8 mouse cellular contexts compared by ENCODE assay signal in genomic region chr15:82347303-82347676, GRCm38 (mm10). TPM values are rescaled to one million over a fixed set of nuclear protein-coding genes. Genes with fewer than 3 reads are reported as not detected.
A peak's percentile ranks its signal among the peaks of the same experiment; 100 is the strongest.
DNase-seq lines count a peak whose midpoint lies in the region; ATAC-seq and TF ChIP-seq lines count a peak whose summit lies in the region.

No protein-coding gene starts in this region.

- no peaks in the 10 kb centered on the region for H3K27me3 ChIP-seq in embryonic facial prominence, embryonic 12.5 days
- H3K27me3 ChIP-seq in intestine, embryonic 15.5 days (replicated peaks), result no peaks in the 10 kb centered on the region
- H3K27me3 ChIP-seq in neural tube, embryonic 13.5 days, result no peaks in the 10 kb centered on the region

- H3K4me3 ChIP-seq in layer of hippocampus, adult 2 months, result peak overlapping the region; percentile 92
- H3K4me3 ChIP-seq in embryonic facial prominence, embryonic 12.5 days, result peak overlapping the region; percentile 60; the same call in 1 of the 2 replicates
- H3K4me3 ChIP-seq in intestine, embryonic 15.5 days (replicated peaks), result peak overlapping the region; percentile 74
- peak overlapping the region; percentile 56 for H3K4me3 ChIP-seq in neural tube, embryonic 13.5 days

- peaks cover 36% of the 10 kb centered on the region for H3K36me3 ChIP-seq in embryonic facial prominence, embryonic 12.5 days
- H3K36me3 ChIP-seq in intestine, embryonic 15.5 days, result peaks cover 31% of the 10 kb centered on the region
- H3K36me3 ChIP-seq in neural tube, embryonic 13.5 days, result peaks cover 35% of the 10 kb centered on the region

- 80% methylated on average over 4 of the region's 4 CpGs for WGBS in embryonic facial prominence, embryonic 12.5 days
- 75% methylated on average over 4 of the region's 4 CpGs for WGBS in intestine, embryonic 15.5 days
- 85% methylated on average over 4 of the region's 4 CpGs for WGBS in neural tube, embryonic 13.5 days

- no peak for DNase-seq in layer of hippocampus, adult 2 months (ENCODE audit: low spot score in 2 of 2)
- no peak for DNase-seq in layer of hippocampus, adult 8-10 months (ENCODE audit: low spot score in 2 of 2)
- DNase-seq in frontal cortex, postnatal 36 days (ENCODE audit: low spot score in 2 of 2), result no peak

- no peak for ATAC-seq in embryonic facial prominence, embryonic 12.5 days (ENCODE audit: insufficient number of reproducible peaks, insufficient read depth, low FRiP score, low TSS enrichment)
- no peak for ATAC-seq in intestine, embryonic 15.5 days
- ATAC-seq in neural tube, embryonic 13.5 days (ENCODE audit: low read depth), result no peak
- ATAC-seq in activated CD4-positive, CD25-positive, alpha-beta regulatory T cell, adult 4 months, result no peak
- ATAC-seq in cerebellum, adult (ENCODE audit: insufficient number of reproducible peaks, low FRiP score, low TSS enrichment), result no peak

- no peak for TF ChIP-seq CTCF in layer of hippocampus, adult 2 months (conservative IDR thresholded peaks at IDR 0.05)

- H3K4me2 ChIP-seq in embryonic facial prominence, embryonic 12.5 days (replicated peaks), result peak overlapping the region; percentile 89
- H3K4me2 ChIP-seq in intestine, embryonic 15.5 days (replicated peaks), result peak overlapping the region; percentile 66
- H3K4me2 ChIP-seq in neural tube, embryonic 13.5 days, result peak overlapping the region; percentile 97

- H3K27ac ChIP-seq in layer of hippocampus, adult 2 months, result peak overlapping the region; percentile 97
- no peak overlapping the region for H3K27ac ChIP-seq in embryonic facial prominence, embryonic 12.5 days
- peak overlapping the region; percentile 88 for H3K27ac ChIP-seq in intestine, embryonic 15.5 days
- H3K27ac ChIP-seq in neural tube, embryonic 13.5 days (replicated peaks), result peak overlapping the region; percentile 86; the same call in 1 of the 2 replicates

- no peaks in the 10 kb centered on the region for H3K9me3 ChIP-seq in embryonic facial prominence, embryonic 12.5 days
- H3K9me3 ChIP-seq in intestine, embryonic 15.5 days, result no peaks in the 10 kb centered on the region
- no peaks in the 10 kb centered on the region for H3K9me3 ChIP-seq in neural tube, embryonic 13.5 days

- peaks cover 13% of the 10 kb centered on the region for H3K4me1 ChIP-seq in embryonic facial prominence, embryonic 12.5 days
- peaks cover 29% of the 10 kb centered on the region for H3K4me1 ChIP-seq in intestine, embryonic 15.5 days (replicated peaks)
- peaks cover 31% of the 10 kb centered on the region for H3K4me1 ChIP-seq in neural tube, embryonic 13.5 days (replicated peaks)

- peak overlapping the region; percentile 63 for H3K9ac ChIP-seq in embryonic facial prominence, embryonic 12.5 days
- H3K9ac ChIP-seq in intestine, embryonic 15.5 days, result peak overlapping the region; percentile 77
- peak overlapping the region; percentile 79 for H3K9ac ChIP-seq in neural tube, embryonic 13.5 days

RNA-seq across cellular contexts. Expression of gene Ndufa6, which starts 6.8 kb away (rescaled TPM):
- 100 to 1,000 TPM; 209 to 211 TPM for total RNA-seq in layer of hippocampus, adult 2 months (2021)
- total RNA-seq in layer of hippocampus, adult 8-10 months (2022), result 100 to 1,000 TPM; 177 to 207 (median 191) TPM
- 281 and 295 TPM in 2 replicates for polyA plus RNA-seq in embryonic facial prominence, embryonic 12.5 days (2016; fragmentation: Nextera tagmentation; extraction: Ambion mirVana)
- polyA plus RNA-seq in intestine, embryonic 15.5 days (2015; fragmentation: Nextera tagmentation; extraction: Ambion mirVana), result 502 and 513 TPM in 2 replicates
- polyA plus RNA-seq in neural tube, embryonic 13.5 days (2015; fragmentation: Nextera tagmentation; extraction: Ambion mirVana), result 343 and 383 TPM in 2 replicates
- polyA plus RNA-seq in activated CD4-positive, CD25-positive, alpha-beta regulatory T cell, adult 4 months (2017; shearing (Covaris generic)), result 100 to 1,000 TPM; 486 to 595 TPM

RNA-seq across cellular contexts. Expression of gene Smdt1, which starts 8.5 kb away (rescaled TPM):
- total RNA-seq in layer of hippocampus, adult 2 months (2021), result 100 to 1,000 TPM; 138 to 144 TPM
- 100 to 1,000 TPM; 123 to 145 (median 138) TPM for total RNA-seq in layer of hippocampus, adult 8-10 months (2022)
- 227 and 245 TPM in 2 replicates for polyA plus RNA-seq in embryonic facial prominence, embryonic 12.5 days (2016; fragmentation: Nextera tagmentation; extraction: Ambion mirVana)
- polyA plus RNA-seq in intestine, embryonic 15.5 days (2015; fragmentation: Nextera tagmentation; extraction: Ambion mirVana), result 277 and 308 TPM in 2 replicates
- 383 and 401 TPM in 2 replicates for polyA plus RNA-seq in neural tube, embryonic 13.5 days (2015; fragmentation: Nextera tagmentation; extraction: Ambion mirVana)
- 100 to 1,000 TPM; 132 to 140 TPM for polyA plus RNA-seq in activated CD4-positive, CD25-positive, alpha-beta regulatory T cell, adult 4 months (2017; shearing (Covaris generic))

RNA-seq across cellular contexts. Expression of gene Pheta2, which starts 8.5 kb away (rescaled TPM):
- total RNA-seq in layer of hippocampus, adult 2 months (2021), result under 1 TPM; 0.41 to 0.64 TPM
- total RNA-seq in layer of hippocampus, adult 8-10 months (2022), result 1 to 10 TPM in 1 of 4 experiments, under 1 TPM in 3; 0.22 to 1.2 (median 0.32) TPM
- polyA plus RNA-seq in embryonic facial prominence, embryonic 12.5 days (2016; fragmentation: Nextera tagmentation; extraction: Ambion mirVana), result 10.3 and 11.2 TPM in 2 replicates
- 13.1 and 13.4 TPM in 2 replicates for polyA plus RNA-seq in intestine, embryonic 15.5 days (2015; fragmentation: Nextera tagmentation; extraction: Ambion mirVana)
- polyA plus RNA-seq in neural tube, embryonic 13.5 days (2015; fragmentation: Nextera tagmentation; extraction: Ambion mirVana), result 3.0 and 3.7 TPM in 2 replicates
- polyA plus RNA-seq in activated CD4-positive, CD25-positive, alpha-beta regulatory T cell, adult 4 months (2017; shearing (Covaris generic)), result 1 to 10 TPM; 5.3 to 5.8 TPM

RNA-seq across cellular contexts. Expression of gene Naga, which starts 8.6 kb away (rescaled TPM):
- 10 to 100 TPM; 37.6 to 40.9 TPM for total RNA-seq in layer of hippocampus, adult 2 months (2021)
- 10 to 100 TPM; 33.0 to 56.7 (median 43.1) TPM for total RNA-seq in layer of hippocampus, adult 8-10 months (2022)
- polyA plus RNA-seq in embryonic facial prominence, embryonic 12.5 days (2016; fragmentation: Nextera tagmentation; extraction: Ambion mirVana), result 36.8 and 38.1 TPM in 2 replicates
- polyA plus RNA-seq in intestine, embryonic 15.5 days (2015; fragmentation: Nextera tagmentation; extraction: Ambion mirVana), result 144 and 176 TPM in 2 replicates
- polyA plus RNA-seq in neural tube, embryonic 13.5 days (2015; fragmentation: Nextera tagmentation; extraction: Ambion mirVana), result 26.5 and 33.4 TPM in 2 replicates
- polyA plus RNA-seq in activated CD4-positive, CD25-positive, alpha-beta regulatory T cell, adult 4 months (2017; shearing (Covaris generic)), result 10 to 100 TPM; 44.2 to 63.7 TPM

RNA-seq across cellular contexts. Expression of gene Cyp2d22, which starts 32.8 kb away (rescaled TPM):
- total RNA-seq in layer of hippocampus, adult 2 months (2021), result 10 to 100 TPM; 43.0 to 53.8 TPM
- 10 to 100 TPM; 46.4 to 55.0 (median 53.4) TPM for total RNA-seq in layer of hippocampus, adult 8-10 months (2022)
- polyA plus RNA-seq in embryonic facial prominence, embryonic 12.5 days (2016; fragmentation: Nextera tagmentation; extraction: Ambion mirVana), result 10.6 and 10.9 TPM in 2 replicates
- polyA plus RNA-seq in intestine, embryonic 15.5 days (2015; fragmentation: Nextera tagmentation; extraction: Ambion mirVana), result 9.0 and 11.2 TPM in 2 replicates
- polyA plus RNA-seq in neural tube, embryonic 13.5 days (2015; fragmentation: Nextera tagmentation; extraction: Ambion mirVana), result 1.5 and 3.5 TPM in 2 replicates
- polyA plus RNA-seq in activated CD4-positive, CD25-positive, alpha-beta regulatory T cell, adult 4 months (2017; shearing (Covaris generic)), result 1 to 10 TPM; 3.6 to 6.5 TPM
